Mouse (Mus musculus) bone marrow, adult 2 months (tissue): ENCODE measurements around the gene Ndufa11. TPM values are rescaled to one million over a fixed set of nuclear protein-coding genes. Genes with fewer than 3 reads are reported as not detected.

Experiments
- H3K27ac ChIP-seq: fragments of 200-500 bp; 2 replicates; pipeline ENCODE4 v1.5.1; 2012; ENCODE audit warnings: low read depth, mild to moderate bottlenecking, control low read depth, inconsistent platforms, low read length; ENCODE audit not compliant: control insufficient read depth, poor library complexity, insufficient read depth
- H3K4me1 ChIP-seq: fragments of 200-500 bp; 2 replicates; pipeline ENCODE4 v1.6.1; 2011; ENCODE audit warnings: low read length; ENCODE audit not compliant: control insufficient read depth, insufficient read depth
- H3K4me3 ChIP-seq: fragments of 200-500 bp; replicated peaks from 2 replicates; pipeline ENCODE3; 2011; ENCODE audit warnings: mild to moderate bottlenecking, low read depth, low read length, control low read depth; ENCODE audit not compliant: control insufficient read depth
- CTCF ChIP-seq: fragments of 200-500 bp; IDR thresholded peaks from 2 replicates; pipeline ENCODE4 v1.5.1; 2011; ENCODE audit warnings: low read length, control low read depth; ENCODE audit not compliant: control insufficient read depth, insufficient read depth
- POLR2A ChIP-seq: fragments of 200-500 bp; IDR thresholded peaks from 2 replicates; pipeline ENCODE4 v1.6.1; 2011; ENCODE audit warnings: low read depth, mild to moderate bottlenecking, control low read depth, low read length, borderline replicate concordance; ENCODE audit not compliant: control insufficient read depth
- WGBS: fragments of 180-500 bp; shearing (Covaris S2); methylation state at CpG from one replicate; pipeline ENCODE4 v1.1.7; 2018; 5-methylcytosine and 5-hydroxymethylcytosine counted together
- polyA plus RNA-seq: library from polyadenylated mRNA; stranded (reverse); fragments of >200 nt; gene quantifications from 2 replicates; pipeline ENCODE4 v1.2.4, GENCODE M21; 2011; ENCODE audit warnings: low replicate concordance; ENCODE audit not compliant: missing spikeins, insufficient read depth, insufficient read length

Ndufa11 gene
- polyA plus RNA-seq, 1 experiment, result 211 TPM

- Histone ChIP-seq H3K27ac (no peak overlapping the region), H3K4me1 (no peaks in the 10 kb centered on the region), H3K4me3 (no peak overlapping the region)
- TF ChIP-seq CTCF (no peak), POLR2A (0 out of 2 replicates have a peak, but pooled peaks have one; percentile 31)
- WGBS, result 52% methylated on average over 71 of the region's 71 CpGs
Observed at GRCm38 (mm10) chr17:56751404-56752072, 34.0 kb downstream of the Ndufa11 start.

- no peak overlapping the region for H3K27ac ChIP-seq
- no peak for TF ChIP-seq CTCF
- TF ChIP-seq POLR2A, result no peak
- 36% methylated on average over 15 of the region's 15 CpGs for WGBS
- H3K4me3 ChIP-seq, result no peak overlapping the region
- H3K4me1 ChIP-seq, result no peaks in the 10 kb centered on the region
Observed at GRCm38 (mm10) chr17:56753452-56753851, 35.9 kb downstream of the Ndufa11 start.

- 8% methylated on average over 36 of the region's 36 CpGs for WGBS
- no peak overlapping the region for H3K4me3 ChIP-seq
- no peaks in the 10 kb centered on the region for H3K4me1 ChIP-seq
Observed at GRCm38 (mm10) chr17:56754271-56755185, 37.0 kb downstream of the Ndufa11 start.

GRCm38 (mm10) chr17:56756703-56757399 is 39.3 kb downstream of the Ndufa11 start:
- no peaks in the 10 kb centered on the region for H3K4me1 ChIP-seq
- H3K27ac ChIP-seq, result no peak overlapping the region; the same call in 1 of the 2 replicates
- WGBS, result 2% methylated on average over 51 of the region's 51 CpGs
- no peak overlapping the region for H3K4me3 ChIP-seq
- no peak for TF ChIP-seq CTCF
- TF ChIP-seq POLR2A, result no peak

More at GRCm38 (mm10) chr17:56754271-56755185, 37.0 kb downstream of the Ndufa11 start:
- no peak overlapping the region for H3K27ac ChIP-seq
- TF ChIP-seq POLR2A (no peak), CTCF (no peak)

- Histone ChIP-seq H3K4me1 (peaks cover 3% of the 10 kb centered on the region; the same call in 1 of the 2 replicates), H3K4me3 (no peak within 1 kb of the TSS), H3K27ac (no peak within 1 kb of the TSS; the same call in 1 of the 2 replicates)
- under 1% methylated on average over 48 of the region's 48 CpGs for WGBS
- TF ChIP-seq CTCF (no peak), POLR2A (no peak)
Observed at GRCm38 (mm10) chr17:56757416-56758123, 40.0 kb downstream of the Ndufa11 start, which contains the start of gene Nrtn. TSS of gene Nrtn (minus strand) at chr17:56757530.

- WGBS, result 8% methylated on average over 12 of the region's 12 CpGs
- Histone ChIP-seq H3K4me3 (no peak overlapping the region), H3K4me1 (peaks cover 5% of the 10 kb centered on the region; the same call in 1 of the 2 replicates), H3K27ac (no peak overlapping the region)
- peak; percentile 31; the same call in 1 of the 2 replicates for TF ChIP-seq CTCF
- no peak for TF ChIP-seq POLR2A
Observed at GRCm38 (mm10) chr17:56758132-56758531, 40.6 kb downstream of the Ndufa11 start.

- 77% methylated on average over 7 of the region's 7 CpGs for WGBS
- Histone ChIP-seq H3K4me3 (no peak overlapping the region), H3K4me1 (peaks cover 6% of the 10 kb centered on the region; the same call in 1 of the 2 replicates), H3K27ac (no peak overlapping the region)
- TF ChIP-seq POLR2A, result no peak
- no peak for TF ChIP-seq CTCF
Observed at GRCm38 (mm10) chr17:56759261-56759660, 41.7 kb downstream of the Ndufa11 start.
